In genomic region chr12:40585456-40586141, GRCm38 (mm10) we compare ENCODE assay signal across 27 mouse cellular contexts.
A peak's percentile ranks its signal among the peaks of the same experiment; 100 is the strongest.
DNase-seq lines count a peak whose midpoint lies in the region; ATAC-seq and TF ChIP-seq lines count a peak whose summit lies in the region.
"Had no signal": no experiment of that assay in that cellular context is flagged by ENCODE, and none has a peak within 500 bp of the region (broad histone marks: within the 10 kb centered on the region; RNA-seq: fewer than 3 reads in every experiment).

No protein-coding gene starts in this region.

- H3K27ac ChIP-seq in liver, adult 2 months (replicated peaks; ENCODE audit: insufficient read depth, low read depth, low read length), result 0 out of 2 replicates have a peak overlapping the region, but pooled peaks have one; percentile 12
- no peak overlapping the region for H3K27ac ChIP-seq in liver, embryonic 12.5 days
- H3K27ac ChIP-seq in brown adipose tissue, adult 24 weeks (replicated peaks; ENCODE audit: low read depth, low read length), result peak overlapping the region; percentile 8; the same call in 1 of the 2 replicates
- H3K27ac ChIP-seq: forebrain, embryonic 12.5 days; heart, embryonic 13.5 days; hindbrain, embryonic 15.5 days; kidney, embryonic 15.5 days; limb, embryonic 10.5 days; limb, embryonic 15.5 days had no signal

- H3K79me2 ChIP-seq in liver, adult 2 months (ENCODE audit: control insufficient read depth, insufficient read depth, low read length), result peaks cover 24% of the 10 kb centered on the region

- no peak overlapping the region for H3K9ac ChIP-seq in liver, adult 2 months (ENCODE audit: low read depth, low read length)
- H3K9ac ChIP-seq in liver, embryonic 12.5 days, result no peak overlapping the region
- H3K9ac ChIP-seq: forebrain, embryonic 12.5 days; forebrain, postnatal 0 days; heart, embryonic 13.5 days; hindbrain, embryonic 15.5 days; kidney, embryonic 15.5 days; limb, embryonic 15.5 days had no signal

- no peak overlapping the region for H3K4me2 ChIP-seq in liver, embryonic 12.5 days
- H3K4me2 ChIP-seq: forebrain, embryonic 12.5 days; heart, embryonic 13.5 days; hindbrain, embryonic 15.5 days; kidney, embryonic 15.5 days; limb, embryonic 15.5 days had no signal

- H3K4me3 ChIP-seq in liver, adult 2 months (ENCODE audit: insufficient read depth, low read depth, low read length), result no peak overlapping the region
- no peak overlapping the region for H3K4me3 ChIP-seq in liver, embryonic 12.5 days
- no peak overlapping the region for H3K4me3 ChIP-seq in brown adipose tissue, adult 24 weeks (ENCODE audit: insufficient read depth, low read depth, low read length)
- H3K4me3 ChIP-seq: forebrain, embryonic 12.5 days; heart, embryonic 13.5 days; hindbrain, embryonic 15.5 days; kidney, embryonic 15.5 days; limb, embryonic 10.5 days; limb, embryonic 15.5 days had no signal

- ATAC-seq in liver, embryonic 12.5 days, result no peak
- peak; percentile 73 for ATAC-seq in granulocyte monocyte progenitor cell, adult 5-6 weeks (replicated peaks; ENCODE audit: poor library complexity, severe bottlenecking)
- ATAC-seq in monocyte, adult 5-6 weeks (replicated peaks; ENCODE audit: insufficient number of reproducible peaks, low FRiP score, low TSS enrichment, poor library complexity, severe bottlenecking), result peak; percentile 72
- ATAC-seq: forebrain, postnatal 0 days; inflammation-experienced regulatory T-cells, adult 6 months had no signal

- no peaks in the 10 kb centered on the region for H3K27me3 ChIP-seq in liver, adult 2 months (ENCODE audit: control insufficient read depth, insufficient read depth, low read length)
- no peaks in the 10 kb centered on the region for H3K27me3 ChIP-seq in liver, embryonic 12.5 days (replicated peaks)
- H3K27me3 ChIP-seq: forebrain, embryonic 12.5 days; heart, embryonic 13.5 days; hindbrain, embryonic 15.5 days; kidney, embryonic 15.5 days; limb, embryonic 15.5 days had no signal

- no peak for TF ChIP-seq CTCF in liver, adult 2 months (IDR thresholded peaks at IDR 0.05; ENCODE audit: low read depth, low read length)

- 70% methylated on average over 4 of the region's 4 CpGs for WGBS in liver, adult 2 months
- WGBS in liver, embryonic 12.5 days (ENCODE audit: insufficient replicate concordance), result 64% methylated on average over 4 of the region's 4 CpGs

- no peaks in the 10 kb centered on the region for H3K36me3 ChIP-seq in liver, adult 2 months (ENCODE audit: control insufficient read depth, insufficient read depth, low read length)
- H3K36me3 ChIP-seq in liver, embryonic 12.5 days, result no peaks in the 10 kb centered on the region
- H3K36me3 ChIP-seq: forebrain, embryonic 12.5 days; heart, embryonic 13.5 days; hindbrain, embryonic 15.5 days; kidney, embryonic 15.5 days; limb, embryonic 10.5 days; limb, embryonic 15.5 days had no signal

- peaks cover 4% of the 10 kb centered on the region; the same call in 1 of the 2 replicates for H3K4me1 ChIP-seq in liver, adult 2 months (ENCODE audit: control insufficient read depth, insufficient read depth, low read length)
- no peaks in the 10 kb centered on the region for H3K4me1 ChIP-seq in liver, embryonic 12.5 days
- peaks cover 15% of the 10 kb centered on the region for H3K4me1 ChIP-seq in brown adipose tissue, adult 24 weeks (ENCODE audit: control insufficient read depth, insufficient read depth, insufficient read length, low read length)
- H3K4me1 ChIP-seq: heart, embryonic 13.5 days; hindbrain, embryonic 15.5 days; limb, embryonic 15.5 days had no signal

- DNase-seq in liver, adult 2 months (ENCODE audit: extremely low read depth, low read depth, low spot score), result peak; percentile 41
- no peak for DNase-seq in adrenal gland, postnatal 10 days
- DNase-seq in thymus, postnatal 36 days, result no peak
- DNase-seq: B cell, adult 2 months; cerebellum, adult 11 months; cerebellum, adult 9-10 months; cerebellum, postnatal 36 days; forebrain, postnatal 0 days; gastrocnemius, postnatal 36 days; heart, postnatal 10 days; kidney, adult 18-20 months; kidney, postnatal 25 days; midbrain, embryonic 14.5 days; right cerebral cortex, adult 18-20 months; thymus, adult 2 months; thymus, postnatal 4 days had no signal

- TF ChIP-seq POLR2A in liver, adult 2 months (IDR thresholded peaks at IDR 0.05; ENCODE audit: extremely low read depth, insufficient read depth, low read length), result no peak

- no peaks in the 10 kb centered on the region for H3K9me3 ChIP-seq in liver, embryonic 12.5 days (replicated peaks)
- H3K9me3 ChIP-seq: forebrain, embryonic 12.5 days; heart, embryonic 13.5 days; hindbrain, embryonic 15.5 days; kidney, embryonic 15.5 days; limb, embryonic 10.5 days; limb, embryonic 15.5 days had no signal
